Mouse (Mus musculus): Measurements from ENCODE around the gene Prkacb. TPM values are rescaled to one million over a fixed set of nuclear protein-coding genes. Genes with fewer than 3 reads are reported as not detected.
"Not testable (repeated sequence)": the region's sequence is repeated elsewhere in the genome, so short reads cannot be mapped to it uniquely, and the experiment has no call there.

Prkacb gene
- total RNA-seq, 2 experiments from 2014 or later = 331 to 372 TPM

GRCm38 (mm10) chr3:146736186-146736585, 76.6 kb downstream of the Prkacb start:
- DNase-seq; intact Hi-C loops (cut with DNase I): not testable (repeated sequence)

- intact Hi-C loops (cut with DNase I) = no loop called here
These were observed 77.1 kb downstream of the Prkacb start for GRCm38 (mm10) chr3:146735657-146736056.

GRCm38 (mm10) chr3:146734907-146735629, 77.7 kb downstream of the Prkacb start:
- intact Hi-C loops (cut with DNase I) = no loop called here
- no peak for DNase-seq

More at GRCm38 (mm10) chr3:146735657-146736056, 77.1 kb downstream of the Prkacb start:
- DNase-seq = no peak

- DNase-seq = no peak
- intact Hi-C loops (cut with DNase I) = no loop called here
These were observed 81.3 kb downstream of the Prkacb start for GRCm38 (mm10) chr3:146731499-146731898.

- DNase-seq = no peak
- intact Hi-C loops (cut with DNase I) = no loop called here
These were observed 89.8 kb downstream of the Prkacb start for GRCm38 (mm10) chr3:146723037-146723436.

GRCm38 (mm10) chr3:146719696-146720095, 93.1 kb downstream of the Prkacb start:
- intact Hi-C loops (cut with DNase I) = no loop called here
- peak; percentile 6 for DNase-seq

DNA sequence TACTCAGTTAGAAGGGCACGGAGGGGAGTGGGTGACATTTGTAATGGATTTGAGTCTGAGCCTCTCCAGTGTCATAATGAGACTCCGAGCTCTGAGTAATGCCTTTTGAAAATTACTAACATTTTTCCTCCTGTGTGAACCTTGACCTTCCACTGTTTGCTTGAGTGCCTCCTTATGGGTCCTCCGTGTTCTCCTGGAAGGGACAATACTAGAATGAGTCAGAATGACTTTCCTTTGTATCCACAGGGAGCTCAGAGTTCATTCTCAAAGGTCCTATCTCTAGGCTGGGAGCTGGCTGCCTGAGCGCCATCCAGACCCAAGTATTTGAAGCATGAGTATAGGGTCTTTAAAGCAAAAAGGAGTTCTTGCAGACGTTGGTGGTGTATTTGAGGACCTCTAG, 94.5 kb downstream of the Prkacb start:
- no peak for DNase-seq
- intact Hi-C loops (cut with DNase I) = no loop called here

GRCm38 (mm10) chr3:146712305-146712704, 100.5 kb downstream of the Prkacb start:
- intact Hi-C loops (cut with DNase I) = no loop called here
- DNase-seq = no peak

DNA sequence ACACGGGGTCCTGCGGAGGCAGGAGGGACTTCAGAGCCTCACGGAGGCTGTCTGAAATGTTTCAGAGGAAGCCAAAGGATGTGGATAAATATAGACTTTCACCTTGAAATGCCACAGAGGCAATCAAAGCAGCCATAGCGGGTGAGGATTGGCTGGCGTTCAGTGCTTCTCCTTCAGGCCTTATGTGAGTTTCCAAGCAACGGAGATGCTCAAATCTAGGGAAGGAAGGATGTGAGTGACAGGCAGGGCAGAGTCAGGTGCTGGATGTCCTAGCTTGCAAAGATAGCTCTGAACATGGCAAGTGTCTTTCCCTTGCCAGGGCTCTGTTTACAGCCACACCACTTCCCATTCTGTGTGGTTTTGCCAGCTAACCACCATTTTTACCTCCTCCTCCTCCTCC, 101.2 kb downstream of the Prkacb start:
- DNase-seq = no peak
- intact Hi-C loops (cut with DNase I) = no loop called here

GRCm38 (mm10) chr3:146711084-146711483, 101.7 kb downstream of the Prkacb start:
- DNase-seq = no peak
- intact Hi-C loops (cut with DNase I) = no loop called here

DNA sequence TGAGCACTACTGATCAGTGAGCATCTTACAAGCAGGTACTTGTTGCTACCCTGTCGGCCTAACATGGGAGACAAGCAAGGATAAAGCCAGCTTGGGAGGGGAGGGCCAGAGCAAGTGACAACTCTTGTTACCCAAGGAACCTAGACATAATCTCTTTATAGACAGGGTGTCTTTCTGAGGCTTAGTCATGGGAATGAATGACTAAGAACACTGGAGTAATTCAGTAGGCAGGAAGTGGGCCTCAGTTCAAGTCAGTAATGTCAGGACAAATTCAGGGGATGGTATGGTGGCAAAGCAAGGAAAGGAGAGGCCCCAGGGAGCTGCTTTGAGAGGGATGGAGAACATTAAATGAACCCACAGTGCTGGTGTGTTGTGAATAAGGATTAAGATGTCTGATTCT, 103.7 kb downstream of the Prkacb start:
- DNase-seq = no peak
- intact Hi-C loops (cut with DNase I) = no loop called here

GRCm38 (mm10) chr3:146708381-146708780, 104.4 kb downstream of the Prkacb start:
- intact Hi-C loops (cut with DNase I) = no loop called here
- no peak for DNase-seq

GRCm38 (mm10) chr3:146704099-146704498, 108.7 kb downstream of the Prkacb start:
- DNase-seq = no peak
- intact Hi-C loops (cut with DNase I) = no loop called here

DNA sequence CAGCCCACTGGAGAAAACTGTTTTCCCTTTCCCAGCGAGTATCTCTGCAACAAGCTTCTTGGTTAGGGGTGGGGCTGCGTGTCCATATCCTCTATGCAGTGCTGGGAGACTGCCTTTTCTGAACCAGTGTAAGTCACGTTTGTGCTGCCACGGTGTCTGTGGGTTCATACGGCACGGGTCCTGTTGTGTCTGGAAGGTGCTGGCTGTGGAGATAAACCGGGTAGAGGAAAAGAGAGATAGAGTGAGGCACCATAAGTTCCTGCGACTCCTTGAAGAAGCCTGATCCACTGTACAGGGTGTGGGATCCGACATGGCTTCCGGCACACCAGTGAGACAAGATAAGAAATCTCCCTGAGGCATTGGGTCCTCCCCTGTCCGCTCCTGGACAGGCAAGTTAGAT, 112.7 kb downstream of the Prkacb start:
- DNase-seq = no peak
- intact Hi-C loops (cut with DNase I) = no loop called here

- intact Hi-C loops (cut with DNase I) = no loop called here
- no peak for DNase-seq
These were observed 113.8 kb downstream of the Prkacb start for GRCm38 (mm10) chr3:146698982-146699381.

GRCm38 (mm10) chr3:146692547-146692946, 120.2 kb downstream of the Prkacb start:
- no peak for DNase-seq
- intact Hi-C loops (cut with DNase I) = no loop called here

DNA sequence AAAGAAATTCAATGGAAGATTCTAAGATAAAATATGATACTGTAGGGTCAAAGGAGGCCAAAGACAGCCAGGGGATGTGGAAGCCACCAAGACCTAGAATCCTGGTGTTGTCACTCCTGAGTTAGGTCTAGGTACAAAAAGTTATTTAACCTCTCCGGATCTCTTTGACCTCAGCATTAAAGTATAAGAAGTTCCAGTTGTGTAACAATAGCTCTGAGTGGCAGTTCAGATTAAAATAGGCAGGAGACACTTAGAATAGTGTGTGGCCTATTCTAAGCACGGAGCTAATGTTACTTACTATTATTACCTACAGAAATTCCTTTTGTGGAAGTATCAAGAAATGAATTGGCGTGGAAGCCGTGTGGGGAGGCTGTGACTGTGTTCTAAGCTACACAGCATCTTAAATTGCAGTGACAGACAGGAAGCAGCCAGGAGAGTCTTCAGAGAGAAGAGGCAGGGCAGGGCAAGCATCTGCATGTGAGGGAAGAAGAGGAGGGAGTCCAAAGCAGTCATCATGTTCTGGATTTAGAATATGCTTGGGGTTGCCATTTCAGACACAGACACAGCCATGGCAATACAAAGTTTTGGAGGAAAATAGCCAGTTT, 125.6 kb downstream of the Prkacb start:
- intact Hi-C loops (cut with DNase I) = no loop called here
- no peak for DNase-seq

GRCm38 (mm10) chr3:146686428-146686827, 126.4 kb downstream of the Prkacb start:
- intact Hi-C loops (cut with DNase I) = no loop called here
- DNase-seq = no peak

DNA sequence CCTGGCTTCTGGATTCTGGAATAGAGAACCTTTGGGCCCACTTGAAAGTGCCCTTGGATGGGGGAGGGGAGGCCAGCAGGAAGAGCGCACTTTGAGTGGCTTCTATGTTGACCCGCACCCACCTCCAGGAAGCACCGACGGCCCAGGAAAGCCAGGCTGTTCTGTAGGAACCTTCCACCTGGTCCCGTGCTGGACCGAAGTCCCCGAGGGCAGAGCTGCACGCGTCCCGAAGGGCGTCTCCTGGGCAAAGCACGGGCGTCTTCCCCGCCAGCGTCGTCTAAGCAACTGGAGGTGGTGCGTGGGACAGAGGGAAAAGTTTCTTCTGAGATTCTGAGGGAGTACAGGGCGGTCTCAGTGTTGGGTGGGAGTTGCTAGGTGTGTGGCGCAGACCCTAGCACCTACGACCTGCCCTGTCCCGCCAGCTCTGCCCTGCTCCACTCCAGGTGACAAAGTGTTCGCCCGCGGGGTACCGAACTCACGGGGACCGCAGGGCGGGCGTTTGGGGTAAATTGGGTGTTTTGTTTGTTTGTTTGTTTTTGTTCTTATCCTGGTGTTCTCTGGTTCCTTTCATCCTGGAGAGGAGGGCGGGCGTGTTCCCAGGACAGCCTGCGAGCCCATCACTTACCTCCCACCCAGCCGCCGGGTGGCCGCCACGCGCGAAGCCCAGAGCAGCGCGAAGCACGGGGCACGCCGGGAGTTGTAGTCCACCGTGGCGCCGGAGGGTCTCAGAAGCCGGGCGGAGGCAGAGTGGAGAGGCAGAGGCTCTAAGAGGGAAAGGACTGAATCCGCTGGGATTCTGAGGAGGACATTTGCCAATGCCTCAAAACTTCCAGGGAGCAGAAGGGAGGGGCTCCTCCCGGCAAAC, 127.7 kb downstream of the Prkacb start, which contains the start of gene Samd13:
Gene Samd13 (minus strand): TSS at position 782 of the 865 bp plus-strand sequence.
- DNase-seq = peak; percentile 82
- intact Hi-C loops (cut with DNase I) = no loop called here

- intact Hi-C loops (cut with DNase I) = no loop called here
- no peak for DNase-seq
These were observed 129.7 kb downstream of the Prkacb start for GRCm38 (mm10) chr3:146683095-146683494.

- peak; percentile 51 for DNase-seq
- intact Hi-C loops (cut with DNase I) = no loop called here
These were observed 130.6 kb downstream of the Prkacb start for GRCm38 (mm10) chr3:146682140-146682651.

Data from left cerebral cortex, postnatal 4 days (tissue).